Mouse (Mus musculus): ENCODE measurements around the gene Lrrc36. TPM values are rescaled to one million over a fixed set of nuclear protein-coding genes. Genes with fewer than 3 reads are reported as not detected.

Gene Lrrc36
- total and polyA plus RNA-seq, 3 experiments: 0.06 TPM; not detected in 2

GRCm38 (mm10) chr8:105471314-105472015 lies 58.1 kb downstream of the Lrrc36 start, which contains the start of gene Tppp3:
TSS of gene Tppp3 (minus strand) at chr8:105471526.
- no peaks in the 10 kb centered on the region for H3K36me3 ChIP-seq (ENCODE audit: control insufficient read depth in 1 of 2, insufficient read depth in 2 of 2, low read length in 2 of 2)
- no peak within 1 kb of the TSS for H3K27ac ChIP-seq (ENCODE audit: control insufficient read depth, low read depth, low read length)
- DNase-seq (ENCODE audit: low read depth, low spot score): no peak
- no peak within 1 kb of the TSS for H3K4me3 ChIP-seq (ENCODE audit: control insufficient read depth in 1 of 2, insufficient read depth in 1 of 2, low read depth in 2 of 2, low read length in 2 of 2)
- H3K79me2 ChIP-seq (ENCODE audit: control insufficient read depth, insufficient read depth, low read length, poor library complexity): no peaks in the 10 kb centered on the region
- H3K27me3 ChIP-seq (ENCODE audit: control insufficient read depth in 1 of 2, insufficient read depth in 2 of 2, low read length in 2 of 2): no peaks in the 10 kb centered on the region
- H3K4me1 ChIP-seq (ENCODE audit: control insufficient read depth in 1 of 2, insufficient read depth in 2 of 2, low read length in 2 of 2): peaks cover 0 to 3% of the 10 kb centered on the region in 2 experiments; a peak in 1 of 4 replicates
- TF ChIP-seq MXI1 (IDR thresholded peaks at IDR 0.05; ENCODE audit: low read depth, low read length): no peak
- TF ChIP-seq UBTF (IDR thresholded peaks at IDR 0.05; ENCODE audit: borderline replicate concordance, insufficient read depth, low read depth, low read length): no peak
- no peak for TF ChIP-seq GABPA (IDR thresholded peaks at IDR 0.05; ENCODE audit: low read depth, low read length)
- no peak for TF ChIP-seq BHLHE40 (IDR thresholded peaks at IDR 0.05; ENCODE audit: borderline replicate concordance, low read depth, low read length)
- H3K9ac ChIP-seq (ENCODE audit: control insufficient read depth, low read depth, low read length, poor library complexity, severe bottlenecking): no peak within 1 kb of the TSS
- no peaks in the 10 kb centered on the region for H3K9me3 ChIP-seq (replicated peaks; ENCODE audit: insufficient read depth, low read length)

GRCm38 (mm10) chr8:105472414-105472932 lies 59.1 kb downstream of the Lrrc36 start:
- Histone ChIP-seq H3K4me3 (ENCODE audit: control insufficient read depth in 1 of 2, insufficient read depth in 1 of 2, low read depth in 2 of 2, low read length in 2 of 2) (no peak overlapping the region), H3K9ac (ENCODE audit: control insufficient read depth, low read depth, low read length, poor library complexity, severe bottlenecking) (no peak overlapping the region), H3K27me3 (ENCODE audit: control insufficient read depth in 1 of 2, insufficient read depth in 2 of 2, low read length in 2 of 2) (no peaks in the 10 kb centered on the region), H3K79me2 (ENCODE audit: control insufficient read depth, insufficient read depth, low read length, poor library complexity) (no peaks in the 10 kb centered on the region), H3K36me3 (ENCODE audit: control insufficient read depth in 1 of 2, insufficient read depth in 2 of 2, low read length in 2 of 2) (no peaks in the 10 kb centered on the region), H3K4me1 (ENCODE audit: control insufficient read depth in 1 of 2, insufficient read depth in 2 of 2, low read length in 2 of 2) (peaks cover 0 to 3% of the 10 kb centered on the region in 2 experiments; a peak in 1 of 4 replicates), H3K27ac (ENCODE audit: control insufficient read depth, low read depth, low read length) (no peak overlapping the region), H3K9me3 (replicated peaks; ENCODE audit: insufficient read depth, low read length) (no peaks in the 10 kb centered on the region)
- TF ChIP-seq RCOR1 (IDR thresholded peaks at IDR 0.05; ENCODE audit: low read depth, low read length) (no peak), TBP (IDR thresholded peaks at IDR 0.05; ENCODE audit: low read depth, low read length) (no peak), MAX (IDR thresholded peaks at IDR 0.05; ENCODE audit: low read length) (no peak), NRF1 (IDR thresholded peaks at IDR 0.05; ENCODE audit: insufficient read depth, low read depth, low read length, poor library complexity, severe bottlenecking) (no peak), POLR2A (IDR thresholded peaks at IDR 0.05; ENCODE audit: control insufficient read depth in 1 of 2, insufficient read depth in 1 of 2, low read depth in 1 of 2, low read length in 2 of 2, poor library complexity in 1 of 2) (no peak)
- no peak for DNase-seq (ENCODE audit: low read depth, low spot score)

- no peak overlapping the region for H3K4me3 ChIP-seq (ENCODE audit: control insufficient read depth in 1 of 2, insufficient read depth in 1 of 2, low read depth in 2 of 2, low read length in 2 of 2)
- no peak overlapping the region for H3K27ac ChIP-seq (ENCODE audit: control insufficient read depth, low read depth, low read length)
- no peaks in the 10 kb centered on the region for H3K79me2 ChIP-seq (ENCODE audit: control insufficient read depth, insufficient read depth, low read length, poor library complexity)
- H3K9me3 ChIP-seq (replicated peaks; ENCODE audit: insufficient read depth, low read length): no peaks in the 10 kb centered on the region
- no peaks in the 10 kb centered on the region for H3K36me3 ChIP-seq (ENCODE audit: control insufficient read depth in 1 of 2, insufficient read depth in 2 of 2, low read length in 2 of 2)
- DNase-seq (ENCODE audit: low read depth, low spot score): no peak
- TF ChIP-seq MAFK (IDR thresholded peaks at IDR 0.05; ENCODE audit: borderline replicate concordance, low read depth, low read length) (no peak), CTCF (IDR thresholded peaks at IDR 0.05 in 2 of 3, conservative IDR thresholded peaks at IDR 0.05 in 1 of 3; ENCODE audit: control insufficient read depth in 1 of 3, insufficient read depth in 1 of 3, low read depth in 2 of 3, low read length in 3 of 3, poor library complexity in 1 of 3, severe bottlenecking in 1 of 3) (no peak), RCOR1 (IDR thresholded peaks at IDR 0.05; ENCODE audit: low read depth, low read length) (no peak), ZNF384 (IDR thresholded peaks at IDR 0.05; ENCODE audit: low read depth, low read length) (no peak), BHLHE40 (IDR thresholded peaks at IDR 0.05; ENCODE audit: borderline replicate concordance, low read depth, low read length) (no peak), MEF2A (IDR thresholded peaks at IDR 0.05; ENCODE audit: extremely low read depth, insufficient replicate concordance, low read depth, low read length, poor library complexity, severe bottlenecking) (no peak), SMC3 (IDR thresholded peaks at IDR 0.05; ENCODE audit: low read depth, low read length) (no peak), NELFE (IDR thresholded peaks at IDR 0.05; ENCODE audit: low read depth, low read length) (no peak), KAT2A (conservative IDR thresholded peaks at IDR 0.05; ENCODE audit: low read depth, low read length) (no peak), CHD2 (IDR thresholded peaks at IDR 0.05; ENCODE audit: low read length) (no peak), POLR2AphosphoS5 (IDR thresholded peaks at IDR 0.05; ENCODE audit: borderline replicate concordance, low read depth, low read length) (no peak), MAZ (IDR thresholded peaks at IDR 0.05; ENCODE audit: low read depth, low read length) (no peak), GABPA (IDR thresholded peaks at IDR 0.05; ENCODE audit: low read depth, low read length) (no peak), USF1 (IDR thresholded peaks at IDR 0.05; ENCODE audit: low read depth, low read length) (no peak), E2F4 (IDR thresholded peaks at IDR 0.05; ENCODE audit: borderline replicate concordance, low read depth, low read length) (no peak), NRF1 (IDR thresholded peaks at IDR 0.05; ENCODE audit: insufficient read depth, low read depth, low read length, poor library complexity, severe bottlenecking) (no peak)
- no peak overlapping the region for H3K9ac ChIP-seq (ENCODE audit: control insufficient read depth, low read depth, low read length, poor library complexity, severe bottlenecking)
- no peaks in the 10 kb centered on the region for H3K27me3 ChIP-seq (ENCODE audit: control insufficient read depth in 1 of 2, insufficient read depth in 2 of 2, low read length in 2 of 2)
- peaks cover 0 to 3% of the 10 kb centered on the region in 2 experiments; a peak in 1 of 4 replicates for H3K4me1 ChIP-seq (ENCODE audit: control insufficient read depth in 1 of 2, insufficient read depth in 2 of 2, low read length in 2 of 2)
Measured at GRCm38 (mm10) chr8:105472983-105473382, 59.6 kb downstream of the Lrrc36 start.
